Mouse (Mus musculus) midbrain, postnatal 0 days (tissue): ENCODE results near the gene Tspan31. TPM values are rescaled to one million over a fixed set of nuclear protein-coding genes. Genes with fewer than 3 reads are reported as not detected.
"Not testable (repeated sequence)": the region's sequence is repeated elsewhere in the genome, so short reads cannot be mapped to it uniquely, and the experiment has no call there.

Experiments used
- ATAC-seq: fragments of 200-750 bp; cut with Nextera tagmentation; 2 replicates; pipeline ENCODE4 v1.8.0; 2017; ENCODE audit warnings: moderate number of reproducible peaks, mild to moderate bottlenecking, moderate TSS enrichment, moderate library complexity; ENCODE audit not compliant: low FRiP score
- DNase-seq: peaks from one replicate; pipeline ENCODE4 v3.0.0-alpha.2; 2015; ENCODE audit warnings: low spot score
- H3K27ac ChIP-seq: fragments of 300-500 bp; sonication (generic); 2 replicates; pipeline ENCODE4 v1.5.1; 2014; ENCODE audit warnings: low read depth, mild to moderate bottlenecking, low read length, mixed read lengths
- H3K27me3 ChIP-seq: fragments of 300-500 bp; sonication (generic); 2 replicates; pipeline ENCODE4 v1.6.1; 2014; ENCODE audit warnings: low read length, control low read depth, mixed read lengths; ENCODE audit not compliant: insufficient read depth
- H3K36me3 ChIP-seq: fragments of 300-500 bp; sonication (generic); 2 replicates; pipeline ENCODE4 v1.6.1; 2014; ENCODE audit warnings: low read length, control low read depth, mixed read lengths; ENCODE audit not compliant: insufficient read depth
- H3K4me1 ChIP-seq: fragments of 300-500 bp; sonication (generic); 2 replicates; pipeline ENCODE4 v1.6.1; 2014; ENCODE audit warnings: mild to moderate bottlenecking, control low read depth, antibody characterized with exemption, low read length, mixed read lengths; ENCODE audit not compliant: insufficient read depth
- H3K4me2 ChIP-seq: fragments of 300-500 bp; sonication (generic); 2 replicates; pipeline ENCODE4 v1.6.1; 2014; ENCODE audit warnings: low read depth, mild to moderate bottlenecking, low read length, mixed read lengths; ENCODE audit not compliant: poor library complexity, severe bottlenecking
- H3K4me3 ChIP-seq: fragments of 300-500 bp; sonication (generic); 2 replicates; pipeline ENCODE4 v1.5.1; 2014; ENCODE audit warnings: low read depth, mild to moderate bottlenecking, low read length, moderate library complexity
- H3K9ac ChIP-seq: fragments of 300-500 bp; sonication (generic); replicated peaks from 2 replicates; pipeline ENCODE4 v1.6.1; 2014; ENCODE audit warnings: mild to moderate bottlenecking, low read length, moderate library complexity, mixed read lengths; ENCODE audit not compliant: poor library complexity, severe bottlenecking
- H3K9me3 ChIP-seq: fragments of 300-500 bp; sonication (generic); 2 replicates; pipeline ENCODE4 v1.6.1; 2016; ENCODE audit warnings: low read length, control low read depth
- CTCF ChIP-seq: IDR thresholded peaks from 2 replicates; pipeline ENCODE4 v1.5.1; 2016; ENCODE audit warnings: antibody characterized with exemption, mild to moderate bottlenecking
- WGBS: fragments of 180-500 bp; shearing (Covaris S2); extraction: QIAGEN DNeasy Blood & Tissue Kit; methylation state at CpG from one replicate; pipeline ENCODE4 v1.1.7; 2014; 5-methylcytosine and 5-hydroxymethylcytosine counted together
- polyA plus RNA-seq: library from polyadenylated mRNA; unstranded; fragments of >200 nt; fragmentation: Nextera tagmentation; extraction: Ambion mirVana; gene quantifications from 2 replicates; pipeline ENCODE4 v1.2.1, GENCODE M21; 2015
- total RNA-seq: library from RNA; depleted of rRNA; stranded (reverse); fragments of >200 nt; gene quantifications from 2 replicates; pipeline ENCODE4 v1.2.3, GENCODE M21; 2014

The Tspan31 gene
- total and polyA plus RNA-seq, 2 experiments from 2014 or later, result 101 to 122 TPM

DNA sequence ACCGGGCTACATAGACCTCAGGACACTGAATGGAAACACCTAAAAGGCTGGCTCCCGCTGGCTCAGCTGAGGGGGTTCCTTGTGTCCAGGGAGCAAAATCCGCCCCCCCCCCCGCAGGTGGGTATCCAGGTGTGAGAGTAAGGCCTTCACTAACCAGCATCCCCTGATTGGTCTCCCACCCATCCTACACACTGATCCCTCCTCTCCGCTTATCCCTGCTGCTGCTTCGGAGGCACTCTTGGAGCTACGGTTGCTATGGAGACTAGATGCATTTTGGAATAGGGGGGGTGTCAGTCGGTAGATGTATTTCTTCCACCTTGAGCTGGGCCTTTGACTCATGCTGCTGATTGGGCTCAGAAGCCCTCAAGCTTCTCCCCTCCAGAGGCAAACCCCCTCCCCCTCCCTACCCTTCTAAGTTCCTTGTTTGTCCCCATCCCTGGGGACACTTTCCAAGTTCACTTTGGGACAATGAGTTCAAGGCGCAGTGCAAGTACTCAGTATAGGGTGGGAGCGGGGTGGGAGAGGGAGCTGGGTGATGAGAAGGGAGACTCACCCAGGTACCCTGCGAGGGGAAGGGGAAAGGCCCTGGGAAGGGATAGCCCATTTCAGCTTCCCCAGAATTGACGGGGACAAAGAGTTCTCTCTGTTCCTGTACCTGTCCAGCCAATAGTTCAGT lies 8.1 kb upstream of the Tspan31 start:
- ATAC-seq (peak; percentile 71), DNase-seq (peak; percentile 77)
- Histone ChIP-seq H3K4me3 (peak overlapping the region; percentile 83), H3K27ac (peak overlapping the region; percentile 94), H3K9ac (peak overlapping the region; percentile 95), H3K36me3 (peaks cover 2% of the 10 kb centered on the region; the same call in 1 of the 2 replicates), H3K27me3 (no peaks in the 10 kb centered on the region), H3K4me2 (peak overlapping the region; percentile 93), H3K9me3 (no peaks in the 10 kb centered on the region), H3K4me1 (peaks cover 23% of the 10 kb centered on the region; the same call in 1 of the 2 replicates)
- under 1% methylated on average over 12 of the region's 12 CpGs for WGBS
- no peak; the same call in 1 of the 2 replicates for TF ChIP-seq CTCF

DNA sequence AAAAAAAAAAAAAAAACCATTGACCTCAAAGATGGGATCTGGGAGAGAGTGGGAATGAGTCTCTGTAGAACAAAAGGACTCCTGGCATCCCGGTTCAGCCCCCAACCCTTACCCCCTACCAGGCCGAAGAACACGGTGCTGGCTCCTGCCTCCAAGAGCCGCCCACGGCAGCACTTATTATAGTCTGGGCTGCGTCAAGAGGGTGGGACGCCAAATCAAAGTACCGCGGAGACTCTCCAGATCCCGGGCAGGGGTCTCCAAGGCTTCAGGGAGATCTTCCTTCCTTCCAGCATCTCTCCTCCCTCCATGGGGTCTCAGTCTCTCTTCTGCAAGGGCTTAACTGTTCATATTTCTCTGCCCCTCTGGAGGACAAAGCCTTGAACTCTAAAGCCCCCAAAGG lies 7.5 kb upstream of the Tspan31 start:
- 9% methylated on average over 10 of the region's 10 CpGs for WGBS
- H3K9me3 ChIP-seq, result no peaks in the 10 kb centered on the region
- peak overlapping the region; percentile 93 for H3K4me2 ChIP-seq
- DNase-seq (no peak), ATAC-seq (no peak; the same call in 1 of the 2 replicates)
- H3K36me3 ChIP-seq, result no peaks in the 10 kb centered on the region
- peak overlapping the region; percentile 95 for H3K9ac ChIP-seq
- peak overlapping the region; percentile 83 for H3K4me3 ChIP-seq
- TF ChIP-seq CTCF, result no peak
- H3K27me3 ChIP-seq, result no peaks in the 10 kb centered on the region
- peaks cover 23% of the 10 kb centered on the region; the same call in 1 of the 2 replicates for H3K4me1 ChIP-seq
- peak overlapping the region; percentile 94 for H3K27ac ChIP-seq

GRCm38 (mm10) chr10:127076082-127076481 lies 6.0 kb upstream of the Tspan31 start:
- DNase-seq (no peak), ATAC-seq (no peak)
- Histone ChIP-seq H3K4me2 (peak overlapping the region; percentile 93; the same call in 1 of the 2 replicates), H3K27me3 (no peaks in the 10 kb centered on the region), H3K9ac (no peak overlapping the region), H3K9me3 (no peaks in the 10 kb centered on the region), H3K4me3 (no peak overlapping the region), H3K36me3 (no peaks in the 10 kb centered on the region), H3K4me1 (peaks cover 12% of the 10 kb centered on the region; the same call in 1 of the 2 replicates), H3K27ac (no peak overlapping the region)
- no peak for TF ChIP-seq CTCF
- 42% methylated on average over 4 of the region's 4 CpGs for WGBS

- H3K9ac ChIP-seq, result no peak overlapping the region
- TF ChIP-seq CTCF, result no peak
- DNase-seq, result no peak
Observed at GRCm38 (mm10) chr10:127075651-127076050, 5.6 kb upstream of the Tspan31 start.

DNA sequence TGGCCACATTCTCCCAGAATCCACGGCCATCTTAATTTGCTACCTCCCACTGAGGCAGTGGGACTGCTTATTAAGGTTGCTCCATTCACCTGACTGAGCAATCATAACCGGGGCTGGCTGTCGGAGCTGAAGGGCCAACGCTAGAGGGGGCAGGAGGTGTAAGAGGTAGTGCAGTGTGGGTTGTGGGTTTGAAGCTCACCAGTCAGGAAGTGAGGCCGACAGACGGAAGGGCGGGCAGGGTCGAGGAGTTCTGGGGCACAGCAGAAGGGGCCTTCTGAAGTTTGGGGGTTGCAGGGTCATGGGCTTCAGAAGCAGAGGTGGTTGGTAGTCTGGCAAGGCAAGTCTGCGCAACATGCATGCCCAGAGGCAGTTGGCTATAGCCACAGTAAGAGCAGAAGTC lies 5.0 kb upstream of the Tspan31 start, which contains the start of gene Agap2:
Gene Agap2 (plus strand): TSS at position 205 of the 400 bp plus-strand sequence.
- Histone ChIP-seq H3K36me3 (no peaks in the 10 kb centered on the region), H3K27me3 (no peaks in the 10 kb centered on the region), H3K27ac (no peak within 1 kb of the TSS), H3K4me1 (peaks cover 4% of the 10 kb centered on the region; the same call in 1 of the 2 replicates), H3K9me3 (no peaks in the 10 kb centered on the region), H3K4me2 (peak within 1 kb of the TSS; percentile 93; the same call in 1 of the 2 replicates), H3K9ac (no peak within 1 kb of the TSS), H3K4me3 (no peak within 1 kb of the TSS)
- ATAC-seq (no peak), DNase-seq (no peak)
- WGBS, result 74% methylated on average over 9 of the region's 9 CpGs
- TF ChIP-seq CTCF, result no peak

More at GRCm38 (mm10) chr10:127075651-127076050, 5.6 kb upstream of the Tspan31 start:
- Histone ChIP-seq H3K36me3 (no peaks in the 10 kb centered on the region), H3K4me1 (peaks cover 8% of the 10 kb centered on the region; the same call in 1 of the 2 replicates), H3K27ac (no peak overlapping the region), H3K4me3 (no peak overlapping the region), H3K9me3 (no peaks in the 10 kb centered on the region), H3K4me2 (no peak overlapping the region), H3K27me3 (no peaks in the 10 kb centered on the region)
- ATAC-seq, result no peak
- WGBS, result 77% methylated on average over 8 of the region's 8 CpGs

- no peak for ATAC-seq
- 86% methylated on average over 1 of the region's 1 CpGs for WGBS
- no peak for DNase-seq
Observed at GRCm38 (mm10) chr10:127073981-127074380, 3.9 kb upstream of the Tspan31 start.

GRCm38 (mm10) chr10:127072969-127073368 lies 2.9 kb upstream of the Tspan31 start:
- not testable (repeated sequence) for H3K4me2 ChIP-seq, H3K27me3 ChIP-seq, ATAC-seq, DNase-seq, H3K9ac ChIP-seq, H3K9me3 ChIP-seq, H3K36me3 ChIP-seq, H3K27ac ChIP-seq, H3K4me3 ChIP-seq, H3K4me1 ChIP-seq
- 75% methylated on average over 2 of the region's 2 CpGs for WGBS

More at GRCm38 (mm10) chr10:127073981-127074380, 3.9 kb upstream of the Tspan31 start:
- Histone ChIP-seq H3K27ac (no peak overlapping the region), H3K4me1 (peaks cover 4% of the 10 kb centered on the region; the same call in 1 of the 2 replicates), H3K36me3 (no peaks in the 10 kb centered on the region), H3K9me3 (no peaks in the 10 kb centered on the region), H3K9ac (no peak overlapping the region), H3K4me2 (no peak overlapping the region), H3K27me3 (no peaks in the 10 kb centered on the region), H3K4me3 (no peak overlapping the region)
- TF ChIP-seq CTCF, result no peak
